Mouse (Mus musculus) G1E (cell line): ENCODE results near the gene St8sia2. TPM values are rescaled to one million over a fixed set of nuclear protein-coding genes. Genes with fewer than 3 reads are reported as not detected.
"Not testable (repeated sequence)": the region's sequence is repeated elsewhere in the genome, so short reads cannot be mapped to it uniquely, and the experiment has no call there.

Source experiments
- ATAC-seq: 2 replicates; pipeline ENCODE4 v1.8.0; 2016; ENCODE audit warnings: mild to moderate bottlenecking; ENCODE audit not compliant: insufficient number of reproducible peaks, poor library complexity, low FRiP score, severe bottlenecking; ENCODE audit errors: extremely low read depth
- DNase-seq: peaks from one replicate; pipeline ENCODE4 v3.0.0; 2012; ENCODE audit warnings: low spot score
- H3K27me3 ChIP-seq: 2 replicates; pipeline ENCODE4 v1.6.1; 2012; ENCODE audit warnings: mild to moderate bottlenecking, low read length, inconsistent platforms; ENCODE audit not compliant: insufficient read depth
- H3K36me3 ChIP-seq: replicated peaks from 2 replicates; pipeline ENCODE3; 2012; ENCODE audit warnings: mild to moderate bottlenecking, inconsistent platforms
- H3K4me1 ChIP-seq: 2 replicates; pipeline ENCODE4 v1.6.1; 2012; ENCODE audit warnings: low read depth, low read length, inconsistent platforms, mixed read lengths; ENCODE audit not compliant: insufficient read depth
- H3K4me3 ChIP-seq: 2 replicates; pipeline ENCODE4 v1.5.1; 2012; ENCODE audit warnings: low read depth, mild to moderate bottlenecking, inconsistent platforms, low read length, moderate library complexity, mixed read lengths
- H3K9me3 ChIP-seq: replicated peaks from 2 replicates; pipeline ENCODE4 v1.6.1; 2012; ENCODE audit warnings: inconsistent platforms
- CTCF ChIP-seq: IDR thresholded peaks from 2 replicates; pipeline ENCODE4 v1.5.1; 2012; ENCODE audit warnings: low read depth, low read length, inconsistent platforms, mixed read lengths
- GATA1 ChIP-seq: IDR thresholded peaks from 2 replicates; pipeline ENCODE4 v1.6.1; 2012; ENCODE audit warnings: borderline replicate concordance, low read length, inconsistent platforms, mixed read lengths
- GATA2 ChIP-seq: IDR thresholded peaks from 2 replicates; pipeline ENCODE4 v1.6.1; 2012; ENCODE audit warnings: low read depth, low read length, inconsistent platforms, borderline replicate concordance
- POLR2AphosphoS5 ChIP-seq: IDR thresholded peaks from 2 replicates; pipeline ENCODE4 v1.6.1; 2012; ENCODE audit warnings: low read depth, low read length, inconsistent platforms; ENCODE audit not compliant: insufficient replicate concordance
- TAL1 ChIP-seq: conservative IDR thresholded peaks from 2 replicates; pipeline ENCODE4 v1.6.1; 2012; ENCODE audit warnings: low read depth, low read length, inconsistent platforms, mixed read lengths
- polyA plus RNA-seq: library from polyadenylated mRNA; stranded (reverse); fragments of >175 nt; gene quantifications from 2 replicates; pipeline ENCODE4 v1.2.3, GENCODE M21; 2012
- total RNA-seq, 2 experiments: library from RNA; stranded (forward) in 1 of 2; stranded (reverse) in 1 of 2; fragments of 200-1000 nt in 1 of 2; fragments of >200 nt in 1 of 2; fragmentation: Nextera tagmentation in 1 of 2; gene quantifications; 2 replicates each; pipeline ENCODE4 v1.2.3; 2014 to 2017

Gene St8sia2
- total and polyA plus RNA-seq, 3 experiments: 0.16 TPM; not detected in 2

DNA sequence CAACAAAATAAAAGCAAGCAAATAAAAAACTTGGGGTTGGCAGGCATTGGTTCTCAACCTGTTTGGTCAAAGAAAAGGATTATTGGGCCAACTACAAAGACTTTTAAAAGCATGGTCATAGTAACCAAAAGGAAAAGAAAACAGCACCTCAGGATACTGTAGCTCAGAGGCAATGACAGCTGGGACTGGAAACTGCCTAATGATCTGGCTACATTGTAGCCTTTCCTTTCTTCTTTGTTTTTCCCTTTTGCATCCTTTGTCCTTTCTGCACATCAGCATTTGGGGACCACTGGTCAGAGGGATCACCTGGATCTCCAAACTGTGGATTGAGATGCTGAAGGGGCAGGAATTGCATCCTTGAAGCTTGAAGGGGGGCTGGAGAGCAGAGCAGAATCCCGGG is 7.1 kb downstream of the St8sia2 start:
- no peak overlapping the region for H3K4me3 ChIP-seq
- no peaks in the 10 kb centered on the region for H3K27me3 ChIP-seq
- DNase-seq (no peak), ATAC-seq (no peak)
- TF ChIP-seq GATA1 (no peak), CTCF (no peak), GATA2 (no peak), TAL1 (no peak), POLR2AphosphoS5 (no peak)
- H3K9me3 ChIP-seq: peaks cover 51% of the 10 kb centered on the region
- H3K4me1 ChIP-seq: no peaks in the 10 kb centered on the region
- H3K36me3 ChIP-seq: no peaks in the 10 kb centered on the region

- H3K9me3 ChIP-seq: peaks cover 57% of the 10 kb centered on the region
- ATAC-seq (no peak), DNase-seq (no peak)
- TF ChIP-seq CTCF: no peak
- no peak for TF ChIP-seq TAL1
- no peak for TF ChIP-seq GATA2
- TF ChIP-seq POLR2AphosphoS5: no peak
- no peak for TF ChIP-seq GATA1
- H3K36me3 ChIP-seq: no peaks in the 10 kb centered on the region
- H3K4me1 ChIP-seq: no peaks in the 10 kb centered on the region
- H3K27me3 ChIP-seq: no peaks in the 10 kb centered on the region
- H3K4me3 ChIP-seq: no peak overlapping the region
These were observed 12.6 kb downstream of the St8sia2 start for GRCm38 (mm10) chr7:74000743-74001510.

DNA sequence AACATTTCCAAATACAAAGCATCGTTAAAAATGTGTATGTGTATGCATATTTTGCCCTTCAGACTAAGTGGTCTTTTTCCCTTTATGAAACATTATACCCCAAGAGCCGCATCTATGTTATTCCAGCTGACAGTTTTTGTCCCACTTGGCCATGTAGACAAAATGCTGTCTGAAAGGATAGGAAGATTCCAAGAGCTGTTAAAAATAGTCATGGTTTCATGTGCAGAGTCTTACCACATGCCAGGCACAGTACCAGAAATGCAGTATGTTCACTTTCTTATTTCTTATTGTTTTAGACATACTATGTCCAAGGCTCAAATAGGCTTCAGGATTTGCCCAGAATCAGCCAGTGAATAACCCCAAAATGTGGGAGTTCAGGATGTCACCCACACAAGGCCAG is 24.1 kb downstream of the St8sia2 start:
- no peaks in the 10 kb centered on the region for H3K27me3 ChIP-seq
- no peaks in the 10 kb centered on the region for H3K36me3 ChIP-seq
- DNase-seq: no peak
- peaks cover 33% of the 10 kb centered on the region for H3K9me3 ChIP-seq
- no peak for TF ChIP-seq POLR2AphosphoS5
- no peak for TF ChIP-seq CTCF
- TF ChIP-seq GATA1: no peak
- no peak for TF ChIP-seq GATA2
- TF ChIP-seq TAL1: no peak
- H3K4me1 ChIP-seq: no peaks in the 10 kb centered on the region
- H3K4me3 ChIP-seq: no peak overlapping the region
- no peak for ATAC-seq

- ATAC-seq, H3K4me3 ChIP-seq, H3K36me3 ChIP-seq, DNase-seq, H3K4me1 ChIP-seq, H3K27me3 ChIP-seq: not testable (repeated sequence)
- H3K9me3 ChIP-seq: peaks cover 32% of the 10 kb centered on the region
These were observed 41.3 kb downstream of the St8sia2 start for GRCm38 (mm10) chr7:73972157-73972556.

- ATAC-seq (no peak), DNase-seq (no peak)
- Histone ChIP-seq H3K9me3 (peaks cover 67% of the 10 kb centered on the region), H3K27me3 (no peaks in the 10 kb centered on the region), H3K4me3 (no peak overlapping the region), H3K4me1 (no peaks in the 10 kb centered on the region), H3K36me3 (no peaks in the 10 kb centered on the region)
- TF ChIP-seq GATA1 (no peak), POLR2AphosphoS5 (no peak), GATA2 (no peak), CTCF (no peak), TAL1 (no peak)
These were observed 48.3 kb downstream of the St8sia2 start for GRCm38 (mm10) chr7:73965164-73965563.

- ATAC-seq (no peak), DNase-seq (no peak)
- TF ChIP-seq GATA2: no peak
- no peak for TF ChIP-seq GATA1
- no peak for TF ChIP-seq TAL1
- TF ChIP-seq CTCF: no peak
- no peak for TF ChIP-seq POLR2AphosphoS5
- no peaks in the 10 kb centered on the region for H3K27me3 ChIP-seq
- no peaks in the 10 kb centered on the region for H3K36me3 ChIP-seq
- no peaks in the 10 kb centered on the region for H3K4me1 ChIP-seq
- H3K4me3 ChIP-seq: no peak overlapping the region
- peaks cover 69% of the 10 kb centered on the region for H3K9me3 ChIP-seq
These were observed 51.1 kb downstream of the St8sia2 start for GRCm38 (mm10) chr7:73962431-73962830.

- Histone ChIP-seq H3K36me3 (no peaks in the 10 kb centered on the region), H3K4me3 (no peak overlapping the region), H3K9me3 (peaks cover 47% of the 10 kb centered on the region), H3K4me1 (no peaks in the 10 kb centered on the region), H3K27me3 (no peaks in the 10 kb centered on the region)
- no peak for TF ChIP-seq CTCF
- no peak for TF ChIP-seq GATA2
- TF ChIP-seq TAL1: no peak
- TF ChIP-seq POLR2AphosphoS5: no peak
- no peak for TF ChIP-seq GATA1
- ATAC-seq (no peak), DNase-seq (no peak)
These were observed 59.0 kb downstream of the St8sia2 start for GRCm38 (mm10) chr7:73954441-73954840.
